Mouse (Mus musculus): Measurements from ENCODE around the gene Gm20388. TPM values are rescaled to one million over a fixed set of nuclear protein-coding genes. Genes with fewer than 3 reads are reported as not detected.

Gm20388 gene
- polyA plus RNA-seq, 1 experiment from 2014 or later = not detected

DNA sequence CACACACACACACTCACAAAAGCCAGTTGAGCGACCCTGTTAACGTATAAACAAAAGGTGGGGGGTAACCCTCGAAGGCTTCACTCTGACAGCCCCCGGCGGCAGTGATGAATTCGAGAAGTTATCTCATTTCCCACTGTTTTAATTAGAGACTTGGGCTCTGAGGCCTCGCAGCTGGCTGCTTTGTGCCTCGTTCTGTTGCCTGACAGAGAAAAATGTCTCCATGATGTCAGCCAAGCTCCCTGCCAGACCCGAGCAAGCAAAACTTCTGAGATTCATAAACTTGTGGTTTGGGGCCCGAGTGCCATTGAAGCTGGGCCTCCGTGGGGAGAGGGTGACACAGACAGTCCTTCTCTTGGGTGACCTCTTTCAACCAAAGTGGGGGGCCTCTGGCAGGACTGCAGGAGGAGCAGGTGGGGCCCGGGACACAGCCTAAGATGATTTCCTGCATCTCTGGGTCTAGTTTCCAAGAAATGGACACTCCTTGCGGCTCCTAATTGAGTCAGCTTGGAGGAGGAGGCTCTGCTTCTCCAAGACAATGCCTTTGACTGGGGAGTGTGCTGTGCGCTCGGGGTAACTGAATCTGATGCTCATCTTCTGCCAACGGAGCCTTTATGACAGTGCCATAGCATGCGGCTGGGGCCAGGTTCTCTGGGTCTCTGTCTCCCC, 1092.4 kb downstream of the Gm20388 start:
- Histone ChIP-seq H3K9me3 (ENCODE audit: control insufficient read depth, low read length) (no peaks in the 10 kb centered on the region), H3K9ac (ENCODE audit: low read depth, low read length) (no peak overlapping the region), H3K4me1 (ENCODE audit: control insufficient read depth, insufficient read depth, low read length) (0 out of 2 replicates have a peak, but pooled peaks cover 7% of the 10 kb centered on the region), H3K36me3 (ENCODE audit: control insufficient read depth, insufficient read depth, low read length) (no peaks in the 10 kb centered on the region), H3K4me2 (replicated peaks; ENCODE audit: low read depth, low read length) (no peak overlapping the region), H3K4me3 (ENCODE audit: low read length) (no peak overlapping the region), H3K27ac (ENCODE audit: low read depth, low read length) (peak overlapping the region; percentile 55), H3K27me3 (ENCODE audit: control insufficient read depth, insufficient read depth, low read length) (peaks cover 13% of the 10 kb centered on the region; the same call in 1 of the 2 replicates)
- ATAC-seq (ENCODE audit: low FRiP score, low TSS enrichment) = peak; percentile 52
- WGBS = 29% methylated on average over 17 of the region's 17 CpGs

DNA sequence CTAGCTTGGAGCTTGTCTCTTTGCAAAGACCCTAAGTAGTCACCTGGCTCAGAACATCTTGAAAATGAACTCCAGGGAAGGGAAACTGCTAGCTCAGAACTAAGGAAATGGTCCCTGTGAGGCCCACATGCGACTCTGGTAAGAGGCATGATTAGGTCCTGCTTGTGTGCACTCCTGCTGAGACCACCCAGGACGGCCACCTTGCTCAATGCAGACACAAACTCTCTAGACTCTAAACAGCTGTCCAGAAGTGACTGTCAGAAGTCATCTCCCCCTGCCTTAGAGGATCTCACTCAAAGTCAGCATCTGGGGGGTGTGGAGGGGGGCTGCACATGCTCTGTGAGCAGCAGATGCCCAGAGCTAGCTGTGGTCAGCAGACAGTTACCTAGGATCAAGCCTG, 1093.0 kb downstream of the Gm20388 start:
- Histone ChIP-seq H3K9me3 (ENCODE audit: control insufficient read depth, low read length) (no peaks in the 10 kb centered on the region), H3K9ac (ENCODE audit: low read depth, low read length) (no peak overlapping the region), H3K36me3 (ENCODE audit: control insufficient read depth, insufficient read depth, low read length) (no peaks in the 10 kb centered on the region), H3K4me3 (ENCODE audit: low read length) (no peak overlapping the region), H3K4me1 (ENCODE audit: control insufficient read depth, insufficient read depth, low read length) (0 out of 2 replicates have a peak, but pooled peaks cover 7% of the 10 kb centered on the region), H3K27me3 (ENCODE audit: control insufficient read depth, insufficient read depth, low read length) (peaks cover 13% of the 10 kb centered on the region; the same call in 1 of the 2 replicates), H3K27ac (ENCODE audit: low read depth, low read length) (peak overlapping the region; percentile 55; the same call in 1 of the 2 replicates), H3K4me2 (replicated peaks; ENCODE audit: low read depth, low read length) (no peak overlapping the region)
- 42% methylated on average over 2 of the region's 2 CpGs for WGBS
- no peak for ATAC-seq (ENCODE audit: low FRiP score, low TSS enrichment)

DNA sequence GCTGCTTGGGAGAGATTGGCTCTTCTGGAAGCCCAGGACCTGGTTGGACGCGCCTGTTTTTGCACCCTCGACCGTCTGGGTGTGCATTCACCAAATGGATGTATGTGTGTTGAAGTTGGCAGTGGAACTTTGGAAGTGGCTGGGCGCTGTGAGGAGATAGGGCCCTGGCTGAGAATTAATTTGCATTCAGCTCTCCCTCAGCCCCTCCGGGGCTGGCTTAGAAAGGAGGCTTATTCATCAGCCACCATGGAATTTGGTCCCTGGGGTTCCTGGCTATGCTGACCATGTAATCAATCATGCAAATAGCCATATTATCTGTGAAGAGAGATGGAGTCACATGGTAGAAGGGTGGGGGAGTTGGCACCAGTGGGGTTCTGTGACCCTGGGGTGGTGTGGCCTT, 1102.7 kb downstream of the Gm20388 start:
- 69% methylated on average over 6 of the region's 6 CpGs for WGBS
- H3K9me3 ChIP-seq (ENCODE audit: control insufficient read depth, low read length) = no peaks in the 10 kb centered on the region
- ATAC-seq (ENCODE audit: low FRiP score, low TSS enrichment) = no peak
- H3K4me1 ChIP-seq (ENCODE audit: control insufficient read depth, insufficient read depth, low read length) = no peaks in the 10 kb centered on the region
- H3K27me3 ChIP-seq (ENCODE audit: control insufficient read depth, insufficient read depth, low read length) = peaks cover 36% of the 10 kb centered on the region
- H3K27ac ChIP-seq (ENCODE audit: low read depth, low read length) = no peak overlapping the region
- no peak overlapping the region for H3K4me3 ChIP-seq (ENCODE audit: low read length)
- H3K9ac ChIP-seq (ENCODE audit: low read depth, low read length) = no peak overlapping the region
- no peaks in the 10 kb centered on the region for H3K36me3 ChIP-seq (ENCODE audit: control insufficient read depth, insufficient read depth, low read length)
- no peak overlapping the region for H3K4me2 ChIP-seq (replicated peaks; ENCODE audit: low read depth, low read length)

DNA sequence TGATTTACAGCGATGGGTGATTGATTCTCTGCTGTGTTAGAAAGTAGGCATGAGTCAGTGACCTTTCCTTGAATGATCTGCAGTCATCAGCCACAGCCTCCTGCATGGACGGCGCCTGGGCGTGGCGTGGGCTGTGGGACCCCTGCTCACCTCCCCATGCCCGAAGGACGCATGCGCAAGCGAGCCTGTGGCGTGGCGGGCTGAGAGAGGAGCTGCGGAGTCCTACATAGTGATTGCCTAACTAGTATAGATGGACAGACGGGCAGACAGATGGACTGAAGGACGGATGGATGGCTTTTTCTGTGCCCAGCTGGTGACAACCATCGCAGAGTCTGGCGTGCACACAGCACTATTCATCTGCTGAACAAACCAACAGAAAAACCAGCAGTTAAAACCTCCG, 1106.0 kb downstream of the Gm20388 start:
- peaks cover 2% of the 10 kb centered on the region; the same call in 1 of the 2 replicates for H3K9me3 ChIP-seq (ENCODE audit: control insufficient read depth, low read length)
- H3K27me3 ChIP-seq (ENCODE audit: control insufficient read depth, insufficient read depth, low read length) = peaks cover 43% of the 10 kb centered on the region
- H3K4me3 ChIP-seq (ENCODE audit: low read length) = no peak overlapping the region
- H3K36me3 ChIP-seq (ENCODE audit: control insufficient read depth, insufficient read depth, low read length) = no peaks in the 10 kb centered on the region
- H3K4me2 ChIP-seq (replicated peaks; ENCODE audit: low read depth, low read length) = no peak overlapping the region
- 73% methylated on average over 17 of the region's 17 CpGs for WGBS
- no peak for ATAC-seq (ENCODE audit: low FRiP score, low TSS enrichment)
- H3K9ac ChIP-seq (ENCODE audit: low read depth, low read length) = no peak overlapping the region
- H3K27ac ChIP-seq (ENCODE audit: low read depth, low read length) = no peak overlapping the region
- H3K4me1 ChIP-seq (ENCODE audit: control insufficient read depth, insufficient read depth, low read length) = peaks cover 8% of the 10 kb centered on the region; the same call in 1 of the 2 replicates

DNA sequence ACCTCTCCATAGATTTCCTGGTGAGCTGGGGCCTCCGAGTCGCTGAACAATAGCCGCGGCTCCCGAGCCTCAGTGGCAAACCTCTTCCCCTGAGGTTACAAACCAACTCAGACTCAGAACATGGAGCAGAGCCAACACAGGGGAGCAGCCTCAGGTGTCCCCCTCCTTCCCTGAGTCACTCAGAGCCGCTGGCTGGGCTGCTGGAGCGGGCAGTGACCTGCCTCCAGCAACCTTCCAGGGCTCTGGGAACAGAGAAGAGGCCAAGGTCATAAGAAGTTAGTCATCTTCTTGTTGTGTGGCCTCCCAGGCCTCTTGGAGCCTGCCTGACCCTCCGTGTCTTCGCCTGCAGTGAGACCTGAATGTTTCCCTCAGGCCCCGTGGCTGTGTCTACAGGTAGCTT, 1107.6 kb downstream of the Gm20388 start:
- Histone ChIP-seq H3K9me3 (ENCODE audit: control insufficient read depth, low read length) (peaks cover 2% of the 10 kb centered on the region; the same call in 1 of the 2 replicates), H3K9ac (ENCODE audit: low read depth, low read length) (no peak overlapping the region), H3K4me3 (ENCODE audit: low read length) (no peak overlapping the region), H3K4me1 (ENCODE audit: control insufficient read depth, insufficient read depth, low read length) (peaks cover 10% of the 10 kb centered on the region; the same call in 1 of the 2 replicates), H3K36me3 (ENCODE audit: control insufficient read depth, insufficient read depth, low read length) (no peaks in the 10 kb centered on the region), H3K27ac (ENCODE audit: low read depth, low read length) (no peak overlapping the region), H3K27me3 (ENCODE audit: control insufficient read depth, insufficient read depth, low read length) (peaks cover 55% of the 10 kb centered on the region), H3K4me2 (replicated peaks; ENCODE audit: low read depth, low read length) (no peak overlapping the region)
- WGBS = 78% methylated on average over 10 of the region's 10 CpGs
- no peak for ATAC-seq (ENCODE audit: low FRiP score, low TSS enrichment)

DNA sequence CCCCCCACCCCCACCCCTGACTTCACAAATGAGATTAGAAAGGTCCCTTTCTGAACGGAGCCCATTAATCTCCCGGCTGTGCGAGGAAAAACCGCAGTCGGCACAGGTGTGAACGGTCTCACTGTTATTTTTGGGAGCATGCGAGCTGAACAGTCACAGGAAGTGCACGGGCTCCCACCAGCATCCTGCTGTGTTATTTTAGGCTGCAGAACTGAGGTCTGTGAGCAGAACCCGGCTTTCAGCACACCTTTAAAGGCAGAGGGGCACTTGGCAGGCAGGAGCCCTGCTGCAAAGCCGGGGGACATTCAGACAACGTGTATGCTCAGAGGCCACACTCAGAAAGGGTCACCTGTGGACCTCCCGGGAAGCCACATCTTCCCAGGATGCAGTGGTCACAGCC, 1110.8 kb downstream of the Gm20388 start:
- no peak overlapping the region for H3K4me2 ChIP-seq (replicated peaks; ENCODE audit: low read depth, low read length)
- H3K4me1 ChIP-seq (ENCODE audit: control insufficient read depth, insufficient read depth, low read length) = peaks cover 17% of the 10 kb centered on the region; the same call in 1 of the 2 replicates
- H3K36me3 ChIP-seq (ENCODE audit: control insufficient read depth, insufficient read depth, low read length) = no peaks in the 10 kb centered on the region
- WGBS = 20% methylated on average over 12 of the region's 12 CpGs
- no peak overlapping the region for H3K9ac ChIP-seq (ENCODE audit: low read depth, low read length)
- peaks cover 48% of the 10 kb centered on the region for H3K27me3 ChIP-seq (ENCODE audit: control insufficient read depth, insufficient read depth, low read length)
- no peak overlapping the region for H3K4me3 ChIP-seq (ENCODE audit: low read length)
- H3K9me3 ChIP-seq (ENCODE audit: control insufficient read depth, low read length) = peaks cover 2% of the 10 kb centered on the region; the same call in 1 of the 2 replicates
- no peak overlapping the region for H3K27ac ChIP-seq (ENCODE audit: low read depth, low read length)
- no peak for ATAC-seq (ENCODE audit: low FRiP score, low TSS enrichment)

DNA sequence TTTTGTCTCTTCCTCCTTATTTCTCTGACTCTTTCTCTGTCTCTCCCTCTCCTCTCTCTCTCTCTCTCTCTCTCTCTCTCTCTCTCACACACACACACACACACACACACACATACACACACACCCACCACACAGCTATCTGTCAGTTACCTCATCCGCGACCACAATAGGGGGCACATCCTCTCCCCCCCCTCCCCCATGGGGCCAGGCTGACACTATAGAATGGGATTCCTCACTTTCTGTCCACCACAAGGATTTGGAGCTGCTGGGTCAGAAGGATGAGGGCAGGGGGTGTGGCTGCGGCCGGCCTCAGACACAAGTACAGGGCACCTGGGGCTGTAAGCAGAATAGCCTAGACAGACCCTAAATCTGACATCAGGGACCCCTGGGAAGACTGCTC, 1112.4 kb downstream of the Gm20388 start:
- H3K9ac ChIP-seq (ENCODE audit: low read depth, low read length) = no peak overlapping the region
- H3K4me2 ChIP-seq (replicated peaks; ENCODE audit: low read depth, low read length) = no peak overlapping the region
- H3K4me1 ChIP-seq (ENCODE audit: control insufficient read depth, insufficient read depth, low read length) = peaks cover 27% of the 10 kb centered on the region
- no peak for ATAC-seq (ENCODE audit: low FRiP score, low TSS enrichment)
- no peak overlapping the region for H3K4me3 ChIP-seq (ENCODE audit: low read length)
- H3K27me3 ChIP-seq (ENCODE audit: control insufficient read depth, insufficient read depth, low read length) = peaks cover 44% of the 10 kb centered on the region
- H3K27ac ChIP-seq (ENCODE audit: low read depth, low read length) = no peak overlapping the region
- WGBS = 83% methylated on average over 4 of the region's 4 CpGs
- no peaks in the 10 kb centered on the region for H3K36me3 ChIP-seq (ENCODE audit: control insufficient read depth, insufficient read depth, low read length)
- H3K9me3 ChIP-seq (ENCODE audit: control insufficient read depth, low read length) = peaks cover 2% of the 10 kb centered on the region; the same call in 1 of the 2 replicates

DNA sequence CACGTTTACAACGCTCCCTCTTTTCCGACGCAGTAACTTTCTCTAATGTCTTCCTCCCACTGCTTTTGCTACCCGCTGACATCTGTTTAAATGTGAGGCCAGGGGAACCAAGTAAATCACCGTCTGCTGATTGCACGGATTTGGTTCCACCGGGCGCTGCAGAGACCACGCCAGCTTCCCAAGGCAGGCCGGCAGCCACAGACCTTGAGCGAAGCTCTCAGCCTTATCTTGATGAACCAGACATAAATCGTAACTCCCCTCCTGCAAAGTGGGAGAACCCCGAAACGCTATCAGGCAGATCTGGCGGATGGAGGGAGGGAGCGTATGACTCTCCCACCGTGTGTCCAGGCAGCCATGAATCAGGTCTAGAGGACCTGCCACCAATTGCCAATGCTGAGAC, 1113.1 kb downstream of the Gm20388 start:
- H3K4me1 ChIP-seq (ENCODE audit: control insufficient read depth, insufficient read depth, low read length) = peaks cover 29% of the 10 kb centered on the region
- no peak overlapping the region for H3K9ac ChIP-seq (ENCODE audit: low read depth, low read length)
- H3K4me2 ChIP-seq (replicated peaks; ENCODE audit: low read depth, low read length) = no peak overlapping the region
- 3% methylated on average over 18 of the region's 18 CpGs for WGBS
- H3K27ac ChIP-seq (ENCODE audit: low read depth, low read length) = no peak overlapping the region
- H3K4me3 ChIP-seq (ENCODE audit: low read length) = no peak overlapping the region
- no peaks in the 10 kb centered on the region for H3K36me3 ChIP-seq (ENCODE audit: control insufficient read depth, insufficient read depth, low read length)
- H3K27me3 ChIP-seq (ENCODE audit: control insufficient read depth, insufficient read depth, low read length) = peaks cover 39% of the 10 kb centered on the region
- 0 out of 2 replicates have a peak, but pooled peaks have one; percentile 41 for ATAC-seq (ENCODE audit: low FRiP score, low TSS enrichment)
- H3K9me3 ChIP-seq (ENCODE audit: control insufficient read depth, low read length) = peaks cover 2% of the 10 kb centered on the region; the same call in 1 of the 2 replicates

DNA sequence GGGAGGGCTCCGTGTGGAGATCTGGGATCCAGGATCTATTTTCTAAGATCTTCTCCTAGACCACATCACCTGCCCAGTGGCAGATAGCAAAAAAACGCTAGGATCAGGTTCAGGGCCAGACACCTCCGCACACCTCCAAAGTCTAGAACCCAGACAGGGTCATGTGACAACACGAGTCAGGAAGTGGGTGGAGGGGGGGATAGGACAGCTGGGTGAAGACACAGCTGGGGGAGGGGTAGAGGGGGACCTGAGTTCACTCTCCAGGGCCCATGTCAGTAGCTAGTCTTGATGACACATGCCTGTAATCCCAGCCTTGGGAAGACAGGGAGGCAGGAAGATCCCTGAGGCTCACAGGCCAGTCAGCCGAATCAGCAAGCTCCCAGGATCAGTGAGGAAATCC, 1114.8 kb downstream of the Gm20388 start:
- Histone ChIP-seq H3K9ac (ENCODE audit: low read depth, low read length) (no peak overlapping the region), H3K4me2 (replicated peaks; ENCODE audit: low read depth, low read length) (no peak overlapping the region), H3K4me3 (ENCODE audit: low read length) (no peak overlapping the region), H3K4me1 (ENCODE audit: control insufficient read depth, insufficient read depth, low read length) (peaks cover 29% of the 10 kb centered on the region), H3K9me3 (ENCODE audit: control insufficient read depth, low read length) (no peaks in the 10 kb centered on the region), H3K36me3 (ENCODE audit: control insufficient read depth, insufficient read depth, low read length) (no peaks in the 10 kb centered on the region), H3K27ac (ENCODE audit: low read depth, low read length) (no peak overlapping the region), H3K27me3 (ENCODE audit: control insufficient read depth, insufficient read depth, low read length) (peaks cover 37% of the 10 kb centered on the region)
- WGBS = 56% methylated on average over 5 of the region's 5 CpGs
- no peak for ATAC-seq (ENCODE audit: low FRiP score, low TSS enrichment)
